Mouse (Mus musculus): ENCODE measurements around the gene Olfr446.

GRCm38 (mm10) chr6:42890141-42890540 lies 31.0 kb upstream of the Olfr446 start, which contains the start of gene Olfr448:
- TF ChIP-seq CTCF (IDR thresholded peaks at IDR 0.05 in 2 of 3, conservative IDR thresholded peaks at IDR 0.05 in 1 of 3; ENCODE audit: control insufficient read depth in 1 of 3, insufficient read depth in 1 of 3, low read depth in 2 of 3, low read length in 3 of 3, poor library complexity in 1 of 3, severe bottlenecking in 1 of 3) (no peak), MAFK (IDR thresholded peaks at IDR 0.05; ENCODE audit: borderline replicate concordance, low read depth, low read length) (no peak), UBTF (IDR thresholded peaks at IDR 0.05; ENCODE audit: borderline replicate concordance, insufficient read depth, low read depth, low read length) (no peak), ELF1 (IDR thresholded peaks at IDR 0.05; ENCODE audit: low read depth, low read length) (no peak), GATA1 (IDR thresholded peaks at IDR 0.05; ENCODE audit: low read depth, low read length) (no peak), POLR2A (IDR thresholded peaks at IDR 0.05; ENCODE audit: control insufficient read depth in 1 of 2, insufficient read depth in 1 of 2, low read depth in 1 of 2, low read length in 2 of 2, poor library complexity in 1 of 2) (no peak), HCFC1 (IDR thresholded peaks at IDR 0.05; ENCODE audit: low read depth, low read length) (no peak), MXI1 (IDR thresholded peaks at IDR 0.05; ENCODE audit: low read depth, low read length) (no peak)
